Mouse (Mus musculus): ENCODE measurements around the gene Pilra. TPM values are rescaled to one million over a fixed set of nuclear protein-coding genes. Genes with fewer than 3 reads are reported as not detected.

The Pilra gene
- 0.89 and 1.3 TPM in 2 replicates for polyA plus RNA-seq (2021; fragmentation: Nextera tagmentation)
- long read RNA-seq, experiment 1, partial matches to known transcripts: 0 of 1 reads
- long read RNA-seq, experiment 1, other reads (novel, unspliced or antisense): 1 of 1 reads
- long read RNA-seq, experiment 2, partial matches to known transcripts: 0 of 2 reads
- long read RNA-seq, experiment 2, other reads (novel, unspliced or antisense): 1 of 2 reads

GRCm38 (mm10) chr5:137835966-137836520 lies at the start of gene Pilra:
TSS of gene Pilra (minus strand) at chr5:137836281.

GRCm38 (mm10) chr5:137871644-137872380 lies 35.7 kb upstream of the Pilra start, which contains the start of gene Pilrb2:
TSS of gene Pilrb2 (minus strand) at chr5:137871815.

GRCm38 (mm10) chr5:137857960-137858710 lies 22.1 kb upstream of the Pilra start, which contains the start of gene Pilrb1:
TSS of gene Pilrb1 (minus strand) at chr5:137858106.

DNA sequence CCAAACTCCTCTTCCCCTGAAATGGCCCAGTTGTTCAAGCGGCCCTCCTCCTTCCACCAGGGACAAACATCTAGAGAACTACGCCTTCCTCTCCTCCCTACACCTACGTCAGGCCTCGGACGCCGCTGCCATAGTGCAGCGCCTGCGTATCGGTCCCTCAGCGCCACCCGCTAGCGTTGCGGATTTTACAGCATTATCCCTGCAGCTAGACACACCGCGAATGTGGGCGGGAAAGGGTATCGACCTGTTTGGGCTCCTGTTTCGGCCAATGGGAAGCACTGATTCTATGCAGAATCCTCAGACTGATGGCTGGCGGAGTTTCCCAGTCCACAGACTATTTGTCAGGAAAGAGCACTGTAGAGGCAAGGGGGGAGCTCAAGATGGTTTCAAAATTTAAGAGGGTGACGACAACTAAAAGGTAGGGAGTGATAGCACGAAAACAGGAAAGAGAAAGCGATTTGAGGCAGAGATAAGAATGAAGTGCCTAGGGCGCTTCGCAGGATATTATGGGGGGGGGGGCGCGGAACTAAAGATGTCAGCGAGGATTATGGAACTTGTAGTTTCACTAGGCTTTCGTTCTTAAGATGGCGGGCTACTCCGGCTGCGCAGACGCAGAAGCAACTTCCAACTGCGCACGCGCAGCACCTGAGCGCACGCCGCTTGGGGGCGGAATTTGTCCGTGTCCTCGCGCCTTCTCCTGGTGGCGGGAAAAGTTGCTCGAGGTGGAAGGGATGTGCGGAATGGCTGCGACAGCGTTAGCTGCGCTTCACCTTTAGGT lies 48.7 kb downstream of the Pilra start, which contains the start of the genes Mepce and Zcwpw1:
Gene Mepce (minus strand): TSS at position 505 of the 778 bp plus-strand sequence.
Gene Zcwpw1 (plus strand): TSS at position 648 of the 778 bp plus-strand sequence.

DNA sequence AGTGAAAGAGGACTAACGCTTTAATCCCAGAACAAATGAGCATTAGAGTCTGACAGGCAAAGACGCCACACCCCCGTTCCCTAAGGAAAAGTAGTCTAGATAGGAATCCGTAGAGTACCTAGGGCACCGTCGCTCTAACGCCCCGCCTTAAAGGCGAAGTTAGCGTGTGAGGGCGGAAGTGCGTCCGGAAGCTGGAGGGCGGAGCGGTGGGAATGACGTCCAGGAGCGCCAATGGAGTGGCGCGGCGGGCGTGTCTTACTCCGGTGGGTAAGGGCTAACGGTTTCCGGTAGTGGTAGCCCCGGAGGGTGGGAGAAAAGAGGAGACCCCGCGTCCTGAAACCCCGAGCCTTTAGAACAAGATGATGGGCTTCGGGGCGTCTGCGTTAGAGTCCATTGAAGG lies 57.4 kb downstream of the Pilra start, which contains the start of gene Ppp1r35:
Gene Ppp1r35 (plus strand): TSS at position 215 of the 400 bp plus-strand sequence.

Other genes starting within 250 kb of the Pilra start
- 13.1 and 31.6 TPM in 2 replicates for gene Mospd3, start 235.2 kb downstream of the Pilra start, polyA plus RNA-seq (2021; fragmentation: Nextera tagmentation)
- gene Pcolce, start 222.5 kb downstream of the Pilra start, polyA plus RNA-seq (2021; fragmentation: Nextera tagmentation): 11.7 and 16.6 TPM in 2 replicates
- not detected in 2 replicates for gene Fbxo24, start 207.3 kb downstream of the Pilra start, polyA plus RNA-seq (2021; fragmentation: Nextera tagmentation)
- 2.1 and 7.4 TPM in 2 replicates for gene Lrch4, start 207.2 kb downstream of the Pilra start, polyA plus RNA-seq (2021; fragmentation: Nextera tagmentation)
- 0.30 and 0.32 TPM in 2 replicates for gene Gm20605, start 207.1 kb downstream of the Pilra start, polyA plus RNA-seq (2021; fragmentation: Nextera tagmentation)
- 0.50 and 0.69 TPM in 2 replicates for gene Sap25, start 194.9 kb downstream of the Pilra start, polyA plus RNA-seq (2021; fragmentation: Nextera tagmentation)
- gene Irs3, start 190.6 kb downstream of the Pilra start, polyA plus RNA-seq (2021; fragmentation: Nextera tagmentation): 0.14 and 0.16 TPM in 2 replicates
- gene Agfg2, start 151.6 kb downstream of the Pilra start, polyA plus RNA-seq (2021; fragmentation: Nextera tagmentation): 14.9 and 22.9 TPM in 2 replicates
- 1.3 and 12.1 TPM in 2 replicates for gene Nyap1, start 94.7 kb downstream of the Pilra start, polyA plus RNA-seq (2021; fragmentation: Nextera tagmentation)
- gene Tsc22d4, start 90.6 kb downstream of the Pilra start, polyA plus RNA-seq (2021; fragmentation: Nextera tagmentation): 379 and 574 TPM in 2 replicates
- gene Ppp1r35, start 57.4 kb downstream of the Pilra start, polyA plus RNA-seq (2021; fragmentation: Nextera tagmentation): 21.3 and 41.2 TPM in 2 replicates
- gene Mepce, start 48.6 kb downstream of the Pilra start, polyA plus RNA-seq (2021; fragmentation: Nextera tagmentation): 9.1 and 11.8 TPM in 2 replicates
- gene Zcwpw1, start 48.5 kb downstream of the Pilra start, polyA plus RNA-seq (2021; fragmentation: Nextera tagmentation): 3.6 and 4.2 TPM in 2 replicates
- not detected in 2 replicates for gene Pilrb1, start 21.8 kb upstream of the Pilra start, polyA plus RNA-seq (2021; fragmentation: Nextera tagmentation)
- 0.11 TPM in 1 of 2 replicates, not detected in the other for gene Pilrb2, start 35.5 kb upstream of the Pilra start, polyA plus RNA-seq (2021; fragmentation: Nextera tagmentation)
- not detected in 2 replicates for gene Cyp3a13, start 85.3 kb upstream of the Pilra start, polyA plus RNA-seq (2021; fragmentation: Nextera tagmentation)
- gene Gjc3, start 126.8 kb upstream of the Pilra start, polyA plus RNA-seq (2021; fragmentation: Nextera tagmentation): 11.5 and 13.1 TPM in 2 replicates
- gene Azgp1, start 145.2 kb upstream of the Pilra start, polyA plus RNA-seq (2021; fragmentation: Nextera tagmentation): not detected in 2 replicates
- not detected in 2 replicates for gene Smok3a, start 185.0 kb upstream of the Pilra start, polyA plus RNA-seq (2021; fragmentation: Nextera tagmentation)
- gene Smok3b, start 185.1 kb upstream of the Pilra start, polyA plus RNA-seq (2021; fragmentation: Nextera tagmentation): not detected in 2 replicates
- gene Smok3c, start 216.9 kb upstream of the Pilra start, polyA plus RNA-seq (2021; fragmentation: Nextera tagmentation): not detected in 2 replicates
- gene Zkscan1, start 248.8 kb upstream of the Pilra start, polyA plus RNA-seq (2021; fragmentation: Nextera tagmentation): 9.4 and 10.4 TPM in 2 replicates

Data from left cerebral cortex, adult 6 months (tissue).